Mouse (Mus musculus): ENCODE measurements at regions not wholly inside any gene's neighbourhood (a gene's known extent, or its start where the extent isn't known, plus 50 kb on each side); places are given as distances from the start of the nearest gene placed in this dataset.

DNA sequence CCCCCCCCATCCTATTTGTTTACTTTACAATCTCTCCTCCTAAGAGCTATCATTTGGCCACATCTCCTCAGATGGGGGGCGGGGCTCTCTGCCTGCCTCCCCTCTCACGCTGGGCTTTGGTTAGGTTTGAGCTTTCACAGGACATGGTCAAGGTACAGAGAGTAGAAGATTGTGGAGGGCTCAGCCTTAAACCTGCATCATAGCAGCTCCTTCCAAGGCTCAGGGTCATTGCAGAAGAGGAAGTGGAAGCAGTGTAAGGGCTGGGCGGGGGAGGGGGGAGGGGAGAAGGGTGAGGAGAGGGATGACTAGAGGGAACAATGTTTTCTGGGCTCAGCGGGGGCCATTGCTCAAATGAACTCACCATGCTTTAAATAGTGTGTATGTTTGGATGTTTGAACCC is 51.7 kb upstream of the Mphosph6 start:
- Histone ChIP-seq H3K27ac (no peak overlapping the region), H3K36me3 (no peaks in the 10 kb centered on the region), H3K9me3 (0 out of 2 replicates have a peak, but pooled peaks cover 3% of the 10 kb centered on the region), H3K4me2 (replicated peaks) (no peak overlapping the region), H3K9ac (replicated peaks) (no peak overlapping the region), H3K4me3 (replicated peaks) (no peak overlapping the region), H3K27me3 (no peaks in the 10 kb centered on the region), H3K4me1 (replicated peaks) (no peaks in the 10 kb centered on the region)
- 67% methylated on average over 4 of the region's 4 CpGs for WGBS
- no peak for ATAC-seq

- Histone ChIP-seq H3K4me3 (replicated peaks) (no peak overlapping the region), H3K9ac (replicated peaks) (no peak overlapping the region), H3K27me3 (no peaks in the 10 kb centered on the region), H3K27ac (no peak overlapping the region), H3K4me2 (replicated peaks) (no peak overlapping the region), H3K36me3 (no peaks in the 10 kb centered on the region), H3K9me3 (0 out of 2 replicates have a peak, but pooled peaks cover 3% of the 10 kb centered on the region), H3K4me1 (replicated peaks) (no peaks in the 10 kb centered on the region)
- WGBS: 83% methylated on average over 6 of the region's 6 CpGs
- ATAC-seq: no peak
Measured at GRCm38 (mm10) chr8:117852521-117852920, 50.8 kb upstream of the Mphosph6 start.
